Mouse (Mus musculus) G1E (cell line): ENCODE measurements around the gene Nf2.

Source experiments
- CTCF ChIP-seq: IDR thresholded peaks from 2 replicates; pipeline ENCODE4 v1.5.1; 2012; ENCODE audit warnings: low read depth, low read length, inconsistent platforms, mixed read lengths
- GATA1 ChIP-seq: IDR thresholded peaks from 2 replicates; pipeline ENCODE4 v1.6.1; 2012; ENCODE audit warnings: borderline replicate concordance, low read length, inconsistent platforms, mixed read lengths
- POLR2AphosphoS5 ChIP-seq: IDR thresholded peaks from 2 replicates; pipeline ENCODE4 v1.6.1; 2012; ENCODE audit warnings: low read depth, low read length, inconsistent platforms; ENCODE audit not compliant: insufficient replicate concordance

DNA sequence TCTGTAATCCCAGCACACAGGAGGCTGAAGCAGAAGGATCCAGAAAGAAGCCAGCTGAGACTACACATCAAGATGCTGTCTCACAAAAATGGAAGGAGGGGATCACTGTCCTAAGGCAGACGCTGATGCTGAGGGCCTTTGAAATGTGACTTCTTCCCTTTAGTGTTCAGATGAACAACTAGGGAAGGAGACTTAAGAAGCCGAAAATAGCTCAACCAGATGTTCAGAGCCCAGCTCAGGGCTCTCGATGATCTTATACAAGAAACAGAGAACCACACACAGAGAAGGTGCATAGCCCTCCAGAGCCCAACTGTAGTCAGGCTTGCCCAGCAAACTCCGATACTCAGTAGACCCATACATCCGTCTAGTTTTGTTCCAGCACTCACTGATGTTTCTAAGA lies 12.0 kb downstream of the Nf2 start:
- TF ChIP-seq CTCF: no peak
- no peak for TF ChIP-seq GATA1
- no peak for TF ChIP-seq POLR2AphosphoS5
